Mouse (Mus musculus) bone marrow macrophage, adult 2 months (primary cell): ENCODE measurements at regions not wholly inside any gene's neighbourhood (a gene's known extent, or its start where the extent isn't known, plus 50 kb on each side); places are given as distances from the start of the nearest gene placed in this dataset.

Experiments
- CTCF ChIP-seq: IDR thresholded peaks from 2 replicates; pipeline ENCODE4 v1.5.1; 2012; ENCODE audit warnings: low read depth, mild to moderate bottlenecking, low read length, moderate library complexity
- POLR2A ChIP-seq: IDR thresholded peaks from 2 replicates; pipeline ENCODE4 v1.6.1; 2012; ENCODE audit warnings: mild to moderate bottlenecking, low read depth, low read length, borderline replicate concordance

GRCm38 (mm10) chr13:97453469-97453868 lies 212.6 kb downstream of the Enc1 start:
- TF ChIP-seq POLR2A (no peak), CTCF (no peak)
